Mouse (Mus musculus): ENCODE measurements at regions not wholly inside any gene's neighbourhood (a gene's known extent, or its start where the extent isn't known, plus 50 kb on each side); places are given as distances from the start of the nearest gene placed in this dataset.

DNA sequence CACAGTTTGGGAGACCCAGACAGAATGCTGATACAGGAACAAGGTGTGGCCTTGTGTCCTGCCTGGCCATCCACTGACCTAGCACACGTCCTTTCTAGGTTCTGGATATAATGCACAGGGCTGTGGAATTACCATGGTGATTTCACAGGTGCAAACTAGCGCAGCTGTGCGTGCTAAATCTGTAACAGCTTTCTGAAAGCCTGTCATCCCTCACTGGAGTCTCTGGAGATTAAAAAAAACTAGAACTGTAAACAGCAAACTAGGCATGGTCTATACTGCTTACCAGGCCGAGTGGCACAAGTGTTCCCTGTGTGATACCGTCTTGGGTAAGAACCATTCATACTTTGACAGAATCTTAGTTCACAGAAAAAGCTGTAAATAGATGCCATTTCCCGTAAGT lies 69.9 kb upstream of the Tmtc1 start:
- Histone ChIP-seq H3K9ac (ENCODE audit: low read depth, low read length) (no peak overlapping the region), H3K4me3 (ENCODE audit: low read depth, low read length) (no peak overlapping the region), H3K9me3 (replicated peaks; ENCODE audit: control insufficient read depth, low read length, poor library complexity, severe bottlenecking) (no peaks in the 10 kb centered on the region), H3K27ac (ENCODE audit: low read length) (no peak overlapping the region), H3K4me1 (ENCODE audit: control insufficient read depth, insufficient read depth, low read length) (no peaks in the 10 kb centered on the region), H3K27me3 (ENCODE audit: control insufficient read depth, insufficient read depth, low read depth, low read length) (no peaks in the 10 kb centered on the region), H3K36me3 (ENCODE audit: control insufficient read depth, insufficient read depth, low read length) (no peaks in the 10 kb centered on the region), H3K4me2 (ENCODE audit: low read length) (no peak overlapping the region)
- ATAC-seq, result no peak
- WGBS, result 73% methylated on average over 6 of the region's 6 CpGs

DNA sequence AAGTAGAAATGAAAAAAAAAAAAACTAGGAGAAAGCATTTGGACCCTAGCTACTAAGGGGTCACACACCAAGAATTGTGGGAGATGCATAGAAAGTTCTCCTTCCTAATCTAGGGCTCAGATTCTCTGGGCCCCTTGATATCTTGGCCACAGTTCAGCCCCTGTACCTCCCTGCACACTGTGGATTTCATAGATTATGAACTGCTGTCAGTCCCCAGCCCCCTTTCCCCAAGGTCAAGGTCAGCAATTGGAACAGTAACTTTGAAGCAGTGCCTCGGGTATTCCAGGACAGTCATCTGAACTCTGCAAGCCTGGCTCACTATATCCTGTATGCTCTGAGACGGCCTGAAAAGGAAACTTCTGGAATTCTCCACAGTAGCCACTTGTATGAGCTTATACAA lies 68.9 kb upstream of the Tmtc1 start:
- no peaks in the 10 kb centered on the region for H3K9me3 ChIP-seq (replicated peaks; ENCODE audit: control insufficient read depth, low read length, poor library complexity, severe bottlenecking)
- 60% methylated on average over 2 of the region's 2 CpGs for WGBS
- no peaks in the 10 kb centered on the region for H3K4me1 ChIP-seq (ENCODE audit: control insufficient read depth, insufficient read depth, low read length)

DNA sequence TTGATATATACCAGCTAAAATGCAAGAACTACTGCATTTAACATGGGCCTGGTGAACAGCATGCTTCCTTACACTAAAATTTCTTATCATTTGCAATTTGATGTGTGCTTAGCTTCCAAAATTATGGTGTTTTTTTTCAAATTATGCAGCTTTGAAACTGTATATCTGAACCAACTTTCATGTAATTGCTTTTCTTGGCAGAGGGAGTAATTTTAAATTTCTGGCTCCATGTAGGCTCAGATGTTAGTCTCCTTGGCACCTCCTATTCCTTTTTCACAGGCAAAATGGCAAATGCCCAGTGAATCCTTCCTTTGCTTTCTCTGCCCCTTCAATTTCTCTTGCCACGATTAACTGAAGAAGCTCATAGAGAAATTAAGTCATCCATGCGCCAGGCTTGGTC lies 61.1 kb upstream of the Tmtc1 start:
- H3K27ac ChIP-seq (ENCODE audit: low read length), result no peak overlapping the region
- no peak for ATAC-seq
- WGBS, result 89% methylated on average over 2 of the region's 2 CpGs

More for the DNA sequence above, 68.9 kb upstream of the Tmtc1 start:
- Histone ChIP-seq H3K27ac (ENCODE audit: low read length) (no peak overlapping the region), H3K4me3 (ENCODE audit: low read depth, low read length) (no peak overlapping the region), H3K36me3 (ENCODE audit: control insufficient read depth, insufficient read depth, low read length) (no peaks in the 10 kb centered on the region), H3K27me3 (ENCODE audit: control insufficient read depth, insufficient read depth, low read depth, low read length) (no peaks in the 10 kb centered on the region), H3K4me2 (ENCODE audit: low read length) (no peak overlapping the region), H3K9ac (ENCODE audit: low read depth, low read length) (no peak overlapping the region)
- ATAC-seq, result no peak

DNA sequence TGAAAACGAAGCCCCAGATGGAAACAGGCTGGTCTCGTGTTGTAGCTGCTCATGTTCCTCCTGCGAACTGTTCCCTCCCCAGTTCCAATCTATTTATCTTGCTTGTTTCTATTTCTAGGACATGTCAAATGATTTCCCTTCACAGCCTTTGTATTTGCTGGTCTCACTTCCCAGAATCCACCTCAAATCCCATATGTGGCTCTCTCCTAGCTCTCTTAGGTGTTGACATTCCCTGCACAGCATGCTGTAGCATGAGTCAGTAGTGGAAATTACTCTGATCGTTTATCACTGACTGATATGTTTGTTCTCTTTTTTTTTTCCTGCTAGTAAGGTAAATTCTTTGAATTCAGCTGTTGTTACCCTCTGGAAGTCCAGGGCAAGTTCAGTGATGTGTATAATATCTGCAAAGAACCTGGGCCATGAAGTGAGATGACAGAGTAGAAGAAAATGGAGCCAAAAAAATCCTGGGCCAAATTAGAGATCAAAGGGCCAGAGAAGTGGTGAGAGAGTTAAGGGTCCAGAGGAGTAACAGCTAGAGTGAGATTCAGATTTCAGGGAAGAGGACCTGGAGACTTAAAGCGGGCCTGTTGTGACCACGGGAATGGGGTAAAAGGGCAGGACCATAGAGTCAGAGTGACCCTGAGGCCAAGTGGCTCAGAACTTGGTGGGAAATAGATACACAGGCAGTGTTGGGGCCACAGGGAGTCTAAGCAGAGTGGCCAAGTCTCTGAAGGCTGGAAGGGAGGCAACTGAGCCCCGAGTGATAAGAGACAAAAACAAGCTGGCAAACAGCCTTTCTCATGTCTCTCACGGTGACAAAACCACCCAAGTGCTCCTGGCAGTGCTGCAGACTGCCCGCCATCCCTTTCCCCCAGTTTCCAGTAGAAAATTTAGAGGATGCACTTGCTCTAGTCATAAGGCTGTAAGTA lies 56.3 kb upstream of the Tmtc1 start:
- ATAC-seq, result no peak
- no peaks in the 10 kb centered on the region for H3K9me3 ChIP-seq (replicated peaks; ENCODE audit: control insufficient read depth, low read length, poor library complexity, severe bottlenecking)
- H3K4me3 ChIP-seq (ENCODE audit: low read depth, low read length), result no peak overlapping the region
- no peaks in the 10 kb centered on the region for H3K27me3 ChIP-seq (ENCODE audit: control insufficient read depth, insufficient read depth, low read depth, low read length)
- H3K36me3 ChIP-seq (ENCODE audit: control insufficient read depth, insufficient read depth, low read length), result no peaks in the 10 kb centered on the region
- WGBS, result 74% methylated on average over 9 of the region's 9 CpGs
- H3K9ac ChIP-seq (ENCODE audit: low read depth, low read length), result no peak overlapping the region
- H3K4me2 ChIP-seq (ENCODE audit: low read length), result no peak overlapping the region
- no peak overlapping the region for H3K27ac ChIP-seq (ENCODE audit: low read length)
- peaks cover 2% of the 10 kb centered on the region; the same call in 1 of the 2 replicates for H3K4me1 ChIP-seq (ENCODE audit: control insufficient read depth, insufficient read depth, low read length)

More for the DNA sequence above, 61.1 kb upstream of the Tmtc1 start:
- no peaks in the 10 kb centered on the region for H3K4me1 ChIP-seq (ENCODE audit: control insufficient read depth, insufficient read depth, low read length)
- no peaks in the 10 kb centered on the region for H3K27me3 ChIP-seq (ENCODE audit: control insufficient read depth, insufficient read depth, low read depth, low read length)
- H3K36me3 ChIP-seq (ENCODE audit: control insufficient read depth, insufficient read depth, low read length), result no peaks in the 10 kb centered on the region
- H3K4me3 ChIP-seq (ENCODE audit: low read depth, low read length), result no peak overlapping the region
- no peak overlapping the region for H3K9ac ChIP-seq (ENCODE audit: low read depth, low read length)
- no peak overlapping the region for H3K4me2 ChIP-seq (ENCODE audit: low read length)
- H3K9me3 ChIP-seq (replicated peaks; ENCODE audit: control insufficient read depth, low read length, poor library complexity, severe bottlenecking), result no peaks in the 10 kb centered on the region

All from midbrain, embryonic 16.5 days (tissue).